Mouse (Mus musculus): ENCODE data around the gene Tex264. TPM values are rescaled to one million over a fixed set of nuclear protein-coding genes. Genes with fewer than 3 reads are reported as not detected.

Tex264 gene
- 23.8 and 28.7 TPM in 2 replicates for total RNA-seq (2014; fragmentation: Nextera tagmentation)
- 20.9 and 24.1 TPM in 2 replicates for total RNA-seq (2017)

- peak; percentile 76 for ATAC-seq (replicated peaks; ENCODE audit: low FRiP score, low TSS enrichment, poor library complexity, severe bottlenecking)
These were observed at the start of gene Tex264 for GRCm38 (mm10) chr9:106685249-106686101. Gene Tex264, minus strand, starts transcription at chr9:106685927.

GRCm38 (mm10) chr9:106733690-106734089 is 48.0 kb upstream of the Tex264 start:
- ATAC-seq (replicated peaks; ENCODE audit: low FRiP score, low TSS enrichment, poor library complexity, severe bottlenecking): no peak

- no peak for ATAC-seq (replicated peaks; ENCODE audit: low FRiP score, low TSS enrichment, poor library complexity, severe bottlenecking)
These were observed 43.7 kb upstream of the Tex264 start for GRCm38 (mm10) chr9:106729416-106729815.

- ATAC-seq (replicated peaks; ENCODE audit: low FRiP score, low TSS enrichment, poor library complexity, severe bottlenecking): peak; percentile 99
These were observed 41.2 kb upstream of the Tex264 start for GRCm38 (mm10) chr9:106726891-106727290.

- ATAC-seq (replicated peaks; ENCODE audit: low FRiP score, low TSS enrichment, poor library complexity, severe bottlenecking): no peak
These were observed 39.7 kb upstream of the Tex264 start for GRCm38 (mm10) chr9:106725435-106725834.

- ATAC-seq (replicated peaks; ENCODE audit: low FRiP score, low TSS enrichment, poor library complexity, severe bottlenecking): no peak
These were observed 39.1 kb upstream of the Tex264 start for GRCm38 (mm10) chr9:106724864-106725263.

GRCm38 (mm10) chr9:106716729-106717128 is 31.0 kb upstream of the Tex264 start:
- ATAC-seq (replicated peaks; ENCODE audit: low FRiP score, low TSS enrichment, poor library complexity, severe bottlenecking): no peak

GRCm38 (mm10) chr9:106716232-106716631 is 30.5 kb upstream of the Tex264 start:
- ATAC-seq (replicated peaks; ENCODE audit: low FRiP score, low TSS enrichment, poor library complexity, severe bottlenecking): no peak

GRCm38 (mm10) chr9:106712470-106712869 is 26.7 kb upstream of the Tex264 start:
- no peak for ATAC-seq (replicated peaks; ENCODE audit: low FRiP score, low TSS enrichment, poor library complexity, severe bottlenecking)

GRCm38 (mm10) chr9:106692973-106693481 is 7.3 kb upstream of the Tex264 start:
- no peak for ATAC-seq (replicated peaks; ENCODE audit: low FRiP score, low TSS enrichment, poor library complexity, severe bottlenecking)

GRCm38 (mm10) chr9:106688834-106689233 is 3.1 kb upstream of the Tex264 start:
- ATAC-seq (replicated peaks; ENCODE audit: low FRiP score, low TSS enrichment, poor library complexity, severe bottlenecking): no peak

GRCm38 (mm10) chr9:106686983-106687650 is 1.4 kb upstream of the Tex264 start:
- peak; percentile 55 for ATAC-seq (replicated peaks; ENCODE audit: low FRiP score, low TSS enrichment, poor library complexity, severe bottlenecking)

- ATAC-seq (replicated peaks; ENCODE audit: low FRiP score, low TSS enrichment, poor library complexity, severe bottlenecking): peak; percentile 8; the same call in 1 of the 2 replicates
These were observed 844 bp downstream of the Tex264 start for GRCm38 (mm10) chr9:106684918-106685248.

GRCm38 (mm10) chr9:106684093-106684872 is 1.4 kb downstream of the Tex264 start:
- ATAC-seq (replicated peaks; ENCODE audit: low FRiP score, low TSS enrichment, poor library complexity, severe bottlenecking): peak; percentile 18; the same call in 1 of the 2 replicates

- ATAC-seq (replicated peaks; ENCODE audit: low FRiP score, low TSS enrichment, poor library complexity, severe bottlenecking): no peak
These were observed 4.7 kb downstream of the Tex264 start for GRCm38 (mm10) chr9:106681026-106681425.

- no peak for ATAC-seq (replicated peaks; ENCODE audit: low FRiP score, low TSS enrichment, poor library complexity, severe bottlenecking)
These were observed 7.5 kb downstream of the Tex264 start for GRCm38 (mm10) chr9:106678242-106678641.

- no peak for ATAC-seq (replicated peaks; ENCODE audit: low FRiP score, low TSS enrichment, poor library complexity, severe bottlenecking)
These were observed 8.0 kb downstream of the Tex264 start for GRCm38 (mm10) chr9:106677702-106678101.

GRCm38 (mm10) chr9:106676571-106676970 is 9.2 kb downstream of the Tex264 start:
- no peak for ATAC-seq (replicated peaks; ENCODE audit: low FRiP score, low TSS enrichment, poor library complexity, severe bottlenecking)

GRCm38 (mm10) chr9:106675965-106676364 is 9.8 kb downstream of the Tex264 start:
- ATAC-seq (replicated peaks; ENCODE audit: low FRiP score, low TSS enrichment, poor library complexity, severe bottlenecking): 0 out of 2 replicates have a peak, but pooled peaks have one; percentile 3

- ATAC-seq (replicated peaks; ENCODE audit: low FRiP score, low TSS enrichment, poor library complexity, severe bottlenecking): peak; percentile 76
These were observed 10.2 kb downstream of the Tex264 start for GRCm38 (mm10) chr9:106675480-106675879.

Data from megakaryocyte-erythroid progenitor cell, adult 5-6 weeks (primary cell).